In genomic region chr6:38703526-38703925, GRCm38 (mm10) we compare ENCODE assay signal across 20 mouse cellular contexts. TPM values are rescaled to one million over a fixed set of nuclear protein-coding genes. Genes with fewer than 3 reads are reported as not detected.
DNase-seq lines count a peak whose midpoint lies in the region; ATAC-seq and TF ChIP-seq lines count a peak whose summit lies in the region.
"Had no signal": no experiment of that assay in that cellular context is flagged by ENCODE, and none has a peak within 500 bp of the region (broad histone marks: within the 10 kb centered on the region; RNA-seq: fewer than 3 reads in every experiment).

No protein-coding gene starts in this region.

- DNase-seq in heart, adult 11 months, result peak; percentile 90
- no peak for DNase-seq in heart, postnatal 4 days
- no peak for DNase-seq in heart, adult 9 months (ENCODE audit: low spot score in 2 of 2)
- DNase-seq in lung, adult 2 months, result no peak
- no peak for DNase-seq in liver
- DNase-seq: layer of hippocampus, postnatal 36 days; right cerebral cortex, postnatal 4 days; thymus, adult 2 months; thymus, postnatal 4 days had no signal

- H3K9ac ChIP-seq in heart, embryonic 14.5 days (ENCODE audit: low read length), result peak overlapping the region; percentile 5; the same call in 1 of the 2 replicates
- H3K9ac ChIP-seq in lung, embryonic 15.5 days, result no peak overlapping the region
- H3K9ac ChIP-seq in heart, embryonic 16.5 days (ENCODE audit: low read length), result no peak overlapping the region; the same call in 1 of the 2 replicates
- H3K9ac ChIP-seq: embryonic facial prominence, embryonic 12.5 days; forebrain, embryonic 12.5 days; hindbrain, embryonic 14.5 days; stomach, embryonic 15.5 days had no signal

- WGBS in heart, embryonic 14.5 days, result 65% methylated on average over 6 of the region's 6 CpGs
- WGBS in lung, embryonic 15.5 days, result 77% methylated on average over 6 of the region's 6 CpGs
- WGBS in lung, adult 2 months, result 74% methylated on average over 6 of the region's 6 CpGs
- 60% methylated on average over 6 of the region's 6 CpGs for whole genome bisulfite sequencing in heart, embryonic 16.5 days

- peaks cover 25 to 37% of the 10 kb centered on the region in 2 experiments for H3K4me1 ChIP-seq in heart, embryonic 14.5 days (ENCODE audit: control insufficient read depth in 2 of 2, insufficient read depth in 2 of 2, low read length in 2 of 2)
- H3K4me1 ChIP-seq in lung, embryonic 15.5 days, result peaks cover 15% of the 10 kb centered on the region
- no peaks in the 10 kb centered on the region for H3K4me1 ChIP-seq in lung, adult 2 months (ENCODE audit: control insufficient read depth, insufficient read depth, low read length)
- peaks cover 26% of the 10 kb centered on the region for H3K4me1 ChIP-seq in heart, embryonic 16.5 days (ENCODE audit: control insufficient read depth, insufficient read depth, low read length)
- H3K4me1 ChIP-seq: forebrain, embryonic 12.5 days; stomach, embryonic 15.5 days had no signal

- TF ChIP-seq POLR2A in lung, adult 2 months (IDR thresholded peaks at IDR 0.05; ENCODE audit: borderline replicate concordance, extremely low read depth, low read depth, low read length), result no peak

- no peaks in the 10 kb centered on the region for H3K9me3 ChIP-seq in heart, embryonic 14.5 days (ENCODE audit: control insufficient read depth, low read length)
- H3K9me3 ChIP-seq in lung, embryonic 15.5 days, result no peaks in the 10 kb centered on the region
- no peaks in the 10 kb centered on the region for H3K9me3 ChIP-seq in heart, embryonic 16.5 days (replicated peaks; ENCODE audit: control insufficient read depth, low read length)
- H3K9me3 ChIP-seq: embryonic facial prominence, embryonic 12.5 days; forebrain, embryonic 12.5 days; stomach, embryonic 15.5 days had no signal

- H3K4me3 ChIP-seq in heart, embryonic 14.5 days (ENCODE audit: control insufficient read depth in 1 of 2, insufficient read depth in 1 of 2, low read depth in 1 of 2, low read length in 2 of 2), result no peak overlapping the region
- H3K4me3 ChIP-seq in lung, embryonic 15.5 days, result no peak overlapping the region
- H3K4me3 ChIP-seq in lung, adult 2 months (replicated peaks; ENCODE audit: extremely low read depth, low read depth, low read length), result no peak overlapping the region
- H3K4me3 ChIP-seq in heart, embryonic 16.5 days (ENCODE audit: low read length), result no peak overlapping the region
- H3K4me3 ChIP-seq: embryonic facial prominence, embryonic 12.5 days; forebrain, embryonic 12.5 days; stomach, embryonic 15.5 days had no signal

- H3K27me3 ChIP-seq in heart, embryonic 14.5 days (ENCODE audit: control insufficient read depth, insufficient read depth, low read length), result no peaks in the 10 kb centered on the region
- H3K27me3 ChIP-seq in lung, embryonic 15.5 days, result no peaks in the 10 kb centered on the region
- H3K27me3 ChIP-seq in heart, embryonic 16.5 days (ENCODE audit: control insufficient read depth, insufficient read depth, low read length), result no peaks in the 10 kb centered on the region
- H3K27me3 ChIP-seq: embryonic facial prominence, embryonic 12.5 days; forebrain, embryonic 12.5 days; stomach, embryonic 15.5 days had no signal

- no peak overlapping the region for H3K4me2 ChIP-seq in heart, embryonic 14.5 days (ENCODE audit: low read length)
- H3K4me2 ChIP-seq in lung, embryonic 15.5 days, result no peak overlapping the region
- no peak overlapping the region for H3K4me2 ChIP-seq in heart, embryonic 16.5 days (ENCODE audit: low read depth, low read length)
- H3K4me2 ChIP-seq: embryonic facial prominence, embryonic 12.5 days; forebrain, embryonic 12.5 days; hindbrain, embryonic 14.5 days; stomach, embryonic 15.5 days had no signal

- H3K27ac ChIP-seq in heart, embryonic 14.5 days (replicated peaks in 1 of 2; ENCODE audit: control insufficient read depth in 1 of 2, insufficient read depth in 1 of 2, low read depth in 2 of 2, low read length in 2 of 2), result peak overlapping the region; percentile 89 to 93
- H3K27ac ChIP-seq in lung, embryonic 15.5 days, result no peak overlapping the region
- peak overlapping the region; percentile 89 for H3K27ac ChIP-seq in heart, embryonic 16.5 days (ENCODE audit: low read length)
- H3K27ac ChIP-seq: embryonic facial prominence, embryonic 12.5 days; forebrain, embryonic 12.5 days; hindbrain, embryonic 14.5 days; stomach, embryonic 15.5 days had no signal

- no peak for TF ChIP-seq CTCF in lung, adult 2 months (IDR thresholded peaks at IDR 0.05; ENCODE audit: insufficient read depth, low read length)

- no peak for ATAC-seq in heart, embryonic 14.5 days (ENCODE audit: insufficient number of reproducible peaks, insufficient read depth, low FRiP score, low read depth)
- 0 out of 2 replicates have a peak, but pooled peaks have one; percentile 33 for ATAC-seq in lung, embryonic 15.5 days (ENCODE audit: borderline replicate concordance, extremely low read depth, low FRiP score, low TSS enrichment)
- ATAC-seq in heart, embryonic 16.5 days (replicated peaks; ENCODE audit: extremely low read depth, insufficient read depth, low FRiP score), result no peak
- ATAC-seq: CD4-positive, CD25-positive, alpha-beta regulatory T cell, adult 4 months; midbrain, embryonic 16.5 days had no signal

- H3K36me3 ChIP-seq in heart, embryonic 14.5 days (ENCODE audit: control insufficient read depth, insufficient read depth, low read length), result peaks cover 54% of the 10 kb centered on the region
- H3K36me3 ChIP-seq in lung, embryonic 15.5 days, result peaks cover 41% of the 10 kb centered on the region
- H3K36me3 ChIP-seq in heart, embryonic 16.5 days (ENCODE audit: control insufficient read depth, insufficient read depth), result peaks cover 9% of the 10 kb centered on the region; the same call in 1 of the 2 replicates

RNA-seq across cellular contexts. Expression of gene Clec2l, which starts 40.7 kb away (rescaled TPM):
- 1 to 10 TPM; 4.8 to 4.9 TPM for total RNA-seq in heart, postnatal 4 days (2021)
- 2.3 and 2.4 TPM in 2 replicates for polyA plus RNA-seq in heart, embryonic 14.5 days (2014; fragmentation: Nextera tagmentation; extraction: Ambion mirVana)
- polyA plus RNA-seq in lung, embryonic 15.5 days (2015; fragmentation: Nextera tagmentation; extraction: Ambion mirVana), result 1.0 and 1.4 TPM in 2 replicates
- polyA plus RNA-seq in lung, adult 2 months (2012; rRNA removed), result 0.50 and 1.1 TPM in 2 replicates
- 0.71 and 0.87 TPM in 2 replicates for polyA plus RNA-seq in heart, embryonic 16.5 days (2015; fragmentation: Nextera tagmentation; extraction: Ambion mirVana)
- total RNA-seq: liver, adult 2 months had no signal
- polyA plus RNA-seq: CD4-positive, CD25-positive, alpha-beta regulatory T cell, adult 4 months; liver, adult 2 months; liver, embryonic 16.5 days had no signal
